Mouse (Mus musculus) layer of hippocampus, adult 9-11 months (tissue): ENCODE data around the gene Tspyl3.

Experiments used
- DNase-seq: peaks from one replicate; pipeline ENCODE4 v3.0.0; 2022

The Tspyl3 gene

DNA sequence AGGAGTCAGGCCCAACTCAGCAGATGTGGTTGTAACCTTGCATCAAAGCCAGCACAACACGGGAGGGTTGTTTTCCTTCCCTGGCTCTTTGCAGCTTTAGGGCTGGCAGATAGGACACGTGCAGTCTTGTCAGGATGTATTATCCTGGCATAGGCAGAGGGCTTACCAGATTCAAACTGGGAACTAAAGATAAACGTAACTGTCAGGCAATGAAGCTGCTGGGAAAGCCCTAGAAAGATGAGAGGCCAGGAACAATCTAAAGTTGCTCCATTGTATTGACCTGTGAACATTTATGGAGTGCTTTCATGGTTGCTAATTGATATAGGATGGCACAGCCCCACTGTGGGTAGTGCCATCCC, 333 bp upstream of the Tspyl3 start:
- no peak for DNase-seq

DNA sequence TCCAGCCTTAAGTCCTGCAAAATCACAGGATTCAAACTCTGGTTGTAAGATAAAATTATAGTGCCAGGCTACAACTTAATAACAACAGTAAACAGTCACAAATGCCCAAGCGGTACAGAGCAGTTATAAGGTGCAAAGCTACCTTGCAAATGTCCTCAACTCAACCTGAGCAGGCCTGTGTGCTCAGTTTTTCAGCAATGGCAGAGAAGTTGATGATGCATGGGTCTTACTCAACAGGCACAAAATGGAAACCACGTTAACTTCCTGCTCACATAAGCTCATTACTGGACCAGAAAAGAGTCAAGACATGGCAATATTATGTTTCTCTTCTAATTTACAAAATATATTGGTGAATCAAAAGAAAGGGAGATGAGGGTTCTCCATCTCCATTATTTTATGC, 2.7 kb downstream of the Tspyl3 start:
- DNase-seq: no peak

DNA sequence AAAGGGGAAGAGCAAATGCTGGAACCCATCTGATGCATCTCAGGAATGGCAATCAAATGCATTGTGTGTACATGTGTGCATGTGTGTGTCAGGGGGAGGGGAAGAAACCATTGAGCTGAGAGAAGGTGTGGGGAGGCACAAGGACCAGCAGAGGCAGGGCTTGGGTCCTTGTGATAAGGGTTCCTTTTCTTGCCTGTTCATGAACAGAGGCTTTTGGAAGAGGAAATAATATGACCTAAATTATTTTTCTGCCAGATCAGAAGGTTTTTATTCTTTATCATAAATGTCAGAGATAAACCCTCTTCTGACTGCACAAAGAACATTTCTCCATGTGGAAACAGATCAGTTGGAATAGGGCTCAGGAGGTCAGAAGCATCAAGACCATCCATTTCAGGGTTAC, 3.1 kb downstream of the Tspyl3 start:
- DNase-seq: no peak

DNA sequence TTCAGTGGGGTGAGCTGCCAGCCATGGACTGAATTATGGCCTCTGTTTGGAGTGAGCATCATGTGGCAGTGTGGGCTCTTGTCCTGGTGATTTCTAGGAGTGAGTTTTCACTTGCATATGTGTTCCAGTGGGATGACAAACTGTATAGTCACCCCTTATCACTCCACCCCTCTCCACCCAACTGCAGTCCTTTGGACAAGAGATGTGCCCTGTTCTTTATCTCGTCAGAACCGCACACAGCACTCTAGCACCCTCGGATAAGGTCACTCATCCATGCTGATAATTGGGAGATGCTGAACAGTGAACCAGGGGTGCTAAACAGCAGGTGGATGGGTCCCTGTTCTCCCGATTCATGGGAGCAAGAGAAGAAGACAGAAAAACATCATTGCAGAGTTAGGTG, 3.6 kb downstream of the Tspyl3 start:
- no peak for DNase-seq

DNA sequence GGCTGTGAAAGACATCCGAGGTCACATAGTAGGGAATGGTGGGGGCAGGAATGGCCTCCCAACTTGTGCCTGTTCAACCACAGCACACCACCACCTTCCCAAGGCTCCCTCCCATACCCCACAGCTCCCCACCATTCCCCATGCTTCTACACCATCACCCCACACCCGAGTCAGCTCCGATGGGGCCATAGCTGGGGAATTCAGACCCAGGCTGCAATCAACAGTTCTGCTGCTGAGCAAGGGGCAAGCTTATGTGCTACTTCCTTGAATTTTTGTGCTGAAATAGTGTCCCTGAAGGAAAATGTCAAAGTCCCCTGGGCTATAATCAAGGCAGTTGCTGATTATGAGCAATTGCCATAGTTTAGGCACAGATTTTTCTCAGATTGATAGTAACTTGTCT, 6.7 kb downstream of the Tspyl3 start:
- DNase-seq: no peak

DNA sequence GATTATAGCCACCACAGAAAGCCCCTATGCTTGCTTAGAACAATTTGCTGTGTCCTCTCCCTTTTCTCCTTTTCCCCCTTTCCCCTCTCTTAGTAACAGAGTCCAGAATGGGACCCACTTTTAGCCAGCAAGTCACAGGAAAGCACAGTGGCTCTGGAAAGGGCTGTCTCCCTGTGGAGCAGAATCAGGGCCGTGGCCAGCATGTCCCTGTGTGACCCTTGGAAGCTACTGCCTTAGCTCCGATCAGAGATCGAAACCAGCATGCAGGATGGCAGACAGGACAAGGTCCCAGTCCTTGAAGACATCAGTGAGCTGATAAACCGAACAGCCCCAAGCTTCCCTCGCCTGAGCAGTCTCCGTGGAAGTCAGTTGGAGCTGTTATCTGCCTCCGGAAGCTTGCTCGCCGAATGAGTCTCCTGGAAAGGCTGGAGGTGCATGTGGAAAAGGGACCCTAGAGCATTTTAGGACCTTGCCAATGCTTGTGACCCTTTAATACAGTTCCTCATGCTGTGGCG, 7.4 kb downstream of the Tspyl3 start:
- no peak for DNase-seq

DNA sequence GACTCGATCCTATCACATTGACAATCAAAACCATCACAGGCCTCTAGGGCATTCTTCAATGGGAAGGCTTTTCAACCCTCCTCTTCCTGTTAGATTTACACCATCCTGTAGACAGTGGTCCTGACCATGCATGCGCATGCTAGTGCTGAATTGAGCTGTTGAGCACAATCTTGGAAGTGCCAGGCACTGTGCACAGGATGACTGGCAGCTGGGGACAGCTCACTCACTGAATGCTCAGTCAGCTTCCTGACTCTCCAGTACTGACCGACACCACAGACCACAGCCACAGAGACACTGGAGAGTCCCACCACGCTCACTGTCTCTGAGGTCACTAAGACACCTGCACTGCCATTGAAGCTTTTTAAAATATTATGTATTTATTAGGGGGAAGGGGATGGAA, 9.8 kb downstream of the Tspyl3 start:
- DNase-seq: no peak

DNA sequence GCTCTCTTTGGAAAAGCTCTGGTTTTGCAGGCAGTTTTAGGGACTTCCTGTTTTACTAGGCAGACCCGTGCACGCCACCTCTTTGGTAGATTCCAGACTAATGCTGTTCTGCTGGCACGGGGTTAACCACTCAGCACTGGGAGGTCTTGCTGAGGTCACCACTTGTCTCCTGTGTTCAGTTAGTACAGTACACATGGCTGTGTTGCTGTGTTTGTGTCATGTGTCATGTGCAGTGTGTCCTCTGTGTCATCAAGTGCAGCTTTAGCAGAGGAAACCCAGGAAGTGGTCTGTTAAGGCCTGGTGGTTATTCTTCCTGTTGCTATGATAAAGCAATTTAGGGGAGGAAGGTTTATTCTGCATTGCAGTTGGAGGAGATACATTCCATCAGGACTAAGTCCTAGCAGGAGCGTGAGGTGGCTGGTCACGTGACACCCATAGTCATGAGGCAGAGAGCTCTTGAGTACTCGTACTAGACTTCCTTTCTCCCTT, 10.4 kb downstream of the Tspyl3 start:
- no peak for DNase-seq

DNA sequence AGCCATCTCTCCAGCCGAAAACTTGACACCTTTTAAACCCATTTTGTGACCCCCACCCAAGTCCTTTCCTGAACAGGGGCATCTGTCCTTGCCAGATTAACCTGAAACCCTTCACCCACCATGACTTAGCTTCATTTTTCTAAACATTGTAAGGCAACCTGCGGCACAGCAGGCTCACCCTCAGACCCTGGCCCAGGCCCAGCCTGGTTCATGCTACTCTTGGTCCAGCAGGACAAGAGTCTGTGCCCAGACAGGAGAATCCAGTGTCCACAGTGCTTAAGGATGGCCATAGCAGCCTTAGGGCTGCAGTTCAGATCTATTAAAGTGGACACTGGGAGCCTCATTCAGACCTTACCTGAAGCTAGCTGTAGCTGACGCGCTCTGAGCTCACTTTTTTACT, 11.9 kb downstream of the Tspyl3 start:
- DNase-seq: no peak

DNA sequence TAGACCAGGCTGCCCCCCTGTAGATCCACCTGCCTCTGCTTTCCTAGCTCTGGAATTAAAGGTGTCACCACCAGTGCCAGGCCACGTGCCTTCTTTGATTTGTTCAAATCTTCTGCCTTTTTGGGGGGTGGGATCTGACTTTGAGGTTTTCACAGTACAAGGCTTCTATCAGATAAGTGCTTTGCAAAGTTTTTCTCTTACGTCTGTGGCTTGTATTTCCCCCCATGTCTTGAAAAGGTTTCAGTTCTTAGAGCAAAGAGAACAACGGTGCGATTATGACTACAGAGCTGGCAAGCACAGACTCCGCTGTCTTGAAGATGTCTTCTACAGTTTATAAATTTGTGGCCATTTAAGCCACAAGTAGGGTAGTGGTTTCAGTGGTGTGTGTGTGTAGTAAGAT, 13.8 kb downstream of the Tspyl3 start:
- DNase-seq: no peak

DNA sequence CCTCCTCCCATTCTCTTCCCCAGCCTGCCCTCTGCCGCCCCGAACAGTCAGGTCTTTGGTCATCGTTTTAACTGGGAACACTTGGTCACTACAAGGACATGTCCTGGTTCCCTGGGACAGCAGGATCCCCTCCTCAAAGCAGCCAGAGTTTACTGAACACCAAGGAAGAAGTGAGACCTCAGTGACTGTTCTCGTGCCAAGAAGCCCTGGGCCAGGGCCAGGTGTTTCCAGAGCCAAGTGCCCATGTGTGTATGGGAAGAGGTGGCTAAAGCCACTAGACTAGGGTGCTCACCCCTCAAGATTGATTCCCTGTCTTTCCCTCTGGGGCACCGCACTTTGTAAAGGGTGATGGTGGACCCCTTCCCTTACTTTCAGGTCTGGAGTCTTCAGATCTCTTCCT, 16.0 kb downstream of the Tspyl3 start:
- no peak for DNase-seq

DNA sequence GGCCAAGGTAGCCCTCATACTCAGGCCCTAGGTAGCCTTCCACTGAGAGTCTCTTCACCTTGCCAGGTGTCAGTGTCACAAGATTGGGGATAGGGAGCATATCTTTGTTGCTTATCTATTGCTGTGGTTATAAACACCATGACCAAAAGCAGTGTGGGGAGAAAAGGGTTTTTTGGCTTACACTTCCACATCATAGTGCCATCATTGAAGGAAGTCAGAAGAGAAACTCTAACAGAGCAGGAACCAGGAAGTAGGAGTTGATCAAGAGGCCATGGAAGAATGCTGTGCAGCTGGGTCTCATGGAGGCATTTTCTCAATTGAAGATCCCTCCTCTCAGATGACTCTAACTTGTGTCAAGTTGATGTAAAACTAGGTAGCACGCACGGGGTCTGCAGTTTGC, 17.1 kb downstream of the Tspyl3 start:
- DNase-seq: no peak

DNA sequence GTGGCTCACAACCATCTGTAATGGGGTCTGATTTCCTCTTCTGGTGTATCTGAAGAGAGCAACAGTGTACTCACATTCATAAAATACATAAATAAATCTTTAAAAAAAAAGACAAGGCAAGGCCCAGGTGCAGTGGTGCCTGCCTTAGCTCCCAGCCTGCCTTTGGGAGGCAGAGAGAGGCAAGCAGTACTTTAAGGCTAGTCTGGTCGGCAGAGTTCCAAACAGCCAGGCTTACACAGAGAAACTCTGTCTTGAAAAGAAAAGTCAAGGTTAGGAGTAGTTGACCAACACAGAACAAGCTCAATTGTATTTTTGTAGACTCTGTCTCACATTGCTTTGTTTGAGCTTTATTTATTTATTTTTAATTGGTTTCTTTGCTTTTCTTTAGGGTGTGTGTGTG, 22.5 kb downstream of the Tspyl3 start:
- no peak for DNase-seq

DNA sequence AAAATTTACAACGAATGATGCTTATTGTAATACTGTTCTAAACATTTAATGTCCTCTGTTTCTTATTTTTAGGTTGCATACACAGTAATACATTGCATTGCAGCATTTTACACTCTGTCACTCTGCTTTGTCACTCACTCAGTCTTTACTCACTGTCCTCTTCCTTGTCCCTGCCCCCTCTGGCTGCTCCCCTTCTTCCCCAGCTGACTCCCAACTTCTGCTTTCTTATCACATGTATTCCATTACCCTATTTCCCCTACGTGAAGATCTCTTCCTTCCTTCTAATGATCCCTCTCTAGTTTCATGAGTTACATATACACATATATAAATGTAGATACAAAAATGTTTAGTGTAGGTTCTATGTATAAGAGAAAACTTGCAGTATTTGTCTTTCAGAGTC, 26.1 kb downstream of the Tspyl3 start:
- peak; percentile 15 for DNase-seq

DNA sequence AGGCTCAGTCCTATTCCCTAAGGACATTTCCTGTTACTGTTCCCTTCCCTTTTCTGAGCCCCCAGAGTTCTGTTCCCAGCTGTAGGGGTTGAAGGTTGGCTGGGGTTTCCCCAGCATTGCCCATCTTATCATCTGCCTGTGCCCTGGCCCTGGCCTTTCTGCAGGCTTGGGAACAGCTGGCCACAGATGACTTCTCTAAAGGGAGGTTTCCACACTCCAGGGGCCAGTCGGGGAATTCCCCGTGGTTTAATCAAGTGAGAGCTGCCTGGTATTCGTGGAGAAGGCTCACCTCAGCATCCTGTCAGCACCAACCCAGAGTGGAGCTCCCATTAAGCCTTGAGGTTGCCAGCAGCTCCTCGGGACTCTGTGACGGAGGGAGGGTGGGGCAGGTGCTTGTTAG, 26.8 kb downstream of the Tspyl3 start:
- DNase-seq: no peak

DNA sequence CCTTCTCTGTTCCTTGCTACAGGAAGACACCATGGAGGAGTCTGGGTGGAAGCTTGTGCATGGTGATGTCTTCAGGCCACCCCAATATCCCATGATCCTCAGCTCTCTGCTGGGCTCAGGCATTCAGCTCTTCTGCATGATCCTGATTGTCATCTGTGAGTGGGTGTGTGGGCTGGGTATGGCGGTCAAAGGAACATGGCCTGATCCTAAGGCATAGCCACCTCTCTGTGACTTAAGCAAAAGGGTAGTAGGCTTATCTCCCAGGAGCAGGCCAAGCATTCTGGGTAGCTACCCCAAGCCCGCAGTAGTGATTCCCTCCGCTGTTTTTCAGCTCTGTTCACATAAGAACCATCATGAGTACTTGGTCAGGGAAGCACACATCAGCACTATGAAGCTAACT, 31.0 kb downstream of the Tspyl3 start:
- DNase-seq: no peak

DNA sequence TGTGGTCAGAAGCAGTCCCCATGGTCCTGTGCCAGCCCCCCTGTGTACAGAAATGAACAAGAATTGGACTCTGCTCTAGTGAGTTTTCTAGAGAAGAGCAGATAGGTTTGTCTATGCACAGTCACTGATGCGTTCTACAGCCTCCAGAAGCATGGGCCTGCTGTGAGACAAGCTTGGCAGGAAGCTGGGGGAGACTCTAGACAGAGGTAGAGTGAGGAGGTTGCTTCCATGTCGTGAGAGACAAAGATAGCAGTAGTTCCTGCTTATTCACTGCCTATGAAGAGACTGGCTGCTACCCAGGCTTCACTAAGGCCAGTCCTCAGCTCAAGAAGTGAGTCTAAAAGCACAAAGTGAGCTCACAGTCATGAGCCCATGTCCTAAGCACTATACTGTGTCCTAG, 34.0 kb downstream of the Tspyl3 start:
- DNase-seq: no peak

DNA sequence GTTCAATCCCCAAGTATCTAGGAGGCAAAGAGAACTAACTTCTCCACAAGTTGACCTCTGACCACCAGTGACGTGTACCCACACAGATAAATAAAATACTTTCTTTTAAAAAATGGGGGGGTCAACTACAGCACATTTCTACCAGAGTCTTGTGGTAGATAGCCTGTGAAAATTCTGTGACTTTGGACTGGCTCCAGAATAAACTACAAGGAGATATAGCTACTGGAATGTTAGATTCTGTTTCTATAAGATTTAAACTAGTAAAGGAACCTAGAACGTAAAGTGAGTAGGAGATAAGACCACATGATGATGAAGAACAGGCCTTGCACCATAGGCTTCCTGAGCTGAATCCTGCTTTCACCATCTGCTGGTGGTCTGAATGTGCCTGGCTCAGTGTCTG, 37.4 kb downstream of the Tspyl3 start:
- DNase-seq: no peak

DNA sequence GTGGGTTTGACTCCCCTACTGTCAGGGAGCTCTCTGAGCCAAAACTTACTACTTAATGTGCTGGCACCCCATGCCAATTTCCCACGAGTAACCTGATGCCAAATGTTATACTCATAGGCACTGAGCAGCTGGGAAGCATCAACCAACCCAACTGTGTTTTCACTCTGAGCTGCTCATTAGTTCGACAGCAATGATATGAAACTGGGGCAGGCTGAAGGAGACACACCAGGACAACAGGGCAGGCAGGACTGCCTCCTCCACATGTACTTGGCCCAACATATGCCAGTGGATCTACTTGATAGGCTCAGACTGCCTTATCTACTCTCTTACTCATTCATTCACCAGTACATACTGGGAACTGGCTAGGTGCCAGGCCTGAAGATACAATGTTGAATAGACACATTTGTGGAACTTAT, 39.1 kb downstream of the Tspyl3 start:
- DNase-seq: peak; percentile 91

DNA sequence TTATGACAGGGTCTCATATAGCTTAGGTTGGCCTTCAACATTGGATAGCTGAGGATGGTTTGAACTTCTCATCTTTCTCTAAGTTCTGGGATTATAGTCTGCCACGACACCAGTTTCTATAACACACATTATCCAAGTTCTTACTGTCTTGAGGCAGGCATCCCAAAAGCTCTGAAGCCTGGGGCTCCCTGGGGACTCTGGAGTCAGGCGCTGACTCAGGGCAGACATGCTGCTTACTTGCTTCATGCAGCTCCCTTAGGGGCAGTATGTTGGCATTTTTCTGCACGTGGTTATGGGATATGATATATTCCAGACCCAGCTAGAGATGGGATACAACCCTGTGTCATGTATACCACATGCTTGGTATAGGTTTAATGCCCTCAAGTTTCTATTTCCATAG, 45.3 kb downstream of the Tspyl3 start:
- no peak for DNase-seq

DNA sequence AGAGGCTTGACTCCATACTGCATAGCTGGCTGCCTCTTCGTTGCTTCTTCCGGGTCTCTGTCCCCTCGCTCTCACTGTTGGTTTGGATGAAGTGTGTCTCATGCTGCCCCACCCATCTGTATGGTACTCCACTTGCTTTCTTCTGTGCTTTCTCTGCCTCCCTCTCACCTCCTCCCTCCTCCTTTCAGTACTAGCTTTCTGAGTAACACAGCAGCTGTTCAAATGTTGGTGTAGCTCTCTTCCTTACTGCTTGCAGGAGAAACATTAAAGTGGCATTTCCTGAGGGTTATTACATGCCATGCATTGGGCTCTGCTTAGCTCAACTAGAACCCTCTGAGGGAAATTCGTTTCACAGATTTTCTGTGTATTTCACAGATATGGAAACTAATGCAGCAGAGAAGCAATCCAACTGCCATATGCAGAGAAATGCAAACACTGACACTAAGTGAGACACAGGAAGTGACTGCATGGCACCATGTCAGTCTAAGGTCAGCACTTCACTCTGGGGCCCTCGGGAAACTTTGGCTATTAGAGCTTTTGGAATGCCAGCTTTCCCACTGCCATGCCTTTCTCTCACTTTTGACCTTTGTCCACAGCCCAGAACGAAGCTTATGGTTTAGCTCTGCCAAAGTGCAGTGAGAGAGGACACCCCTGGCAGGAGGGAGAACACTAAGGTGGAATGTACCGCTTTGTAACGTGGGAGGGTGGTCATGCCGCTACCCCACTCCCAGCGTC, 45.9 kb downstream of the Tspyl3 start:
- DNase-seq: no peak

DNA sequence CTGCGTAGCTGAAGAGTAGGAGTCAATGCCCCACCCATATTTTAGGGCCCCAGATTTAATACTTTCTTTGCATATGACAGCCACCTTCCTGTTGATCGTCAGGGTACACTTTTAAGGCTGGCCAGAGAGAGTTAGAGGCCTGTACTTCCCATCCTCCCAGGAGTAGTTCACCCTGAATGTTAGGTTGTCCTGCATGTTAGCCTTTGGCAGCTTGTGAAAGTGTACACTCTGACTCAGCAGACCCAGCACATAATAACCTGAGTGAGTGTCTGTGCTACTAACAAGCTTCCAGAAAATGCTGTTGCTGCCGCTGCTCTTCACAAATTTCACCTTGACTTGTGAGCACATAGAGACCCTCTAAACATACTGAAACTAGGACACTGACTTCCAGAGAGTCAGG, 48.1 kb downstream of the Tspyl3 start:
- no peak for DNase-seq

DNA sequence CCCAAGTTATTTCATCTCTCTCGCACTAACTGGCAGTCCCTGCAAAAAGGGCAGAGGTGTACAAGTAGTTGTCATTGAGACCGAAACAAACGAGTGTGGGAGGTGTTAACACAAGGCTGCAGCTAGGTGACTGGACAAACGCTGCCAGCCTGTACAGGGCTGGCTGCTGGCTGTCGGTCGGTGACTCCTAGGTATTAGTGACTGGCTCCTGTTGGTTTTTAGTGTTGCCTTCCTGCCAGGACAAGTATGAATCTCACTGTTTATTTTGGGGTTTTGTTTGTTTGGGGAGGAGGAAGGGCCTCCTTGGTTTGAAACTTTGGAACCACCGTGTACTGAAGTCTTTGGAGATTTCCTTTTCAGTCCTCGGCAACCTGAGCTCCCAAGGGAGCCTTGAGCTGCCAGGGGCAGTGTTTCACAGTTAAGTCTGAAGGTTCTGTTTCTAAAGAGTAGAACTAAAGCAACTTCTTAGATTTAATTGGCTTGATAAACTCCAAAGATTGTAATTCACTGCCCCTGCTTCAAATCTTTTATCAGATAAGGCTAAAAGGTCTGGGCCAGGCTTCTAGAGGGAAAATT, 49.2 kb downstream of the Tspyl3 start:
- DNase-seq: no peak
